Mouse (Mus musculus) kidney, adult 10 weeks (tissue): ENCODE measurements around the gene Rinl. TPM values are rescaled to one million over a fixed set of nuclear protein-coding genes. Genes with fewer than 3 reads are reported as not detected.

ENCODE experiments used
- polyA plus RNA-seq: library from polyadenylated mRNA; stranded (reverse); fragments of 350-450 nt; fragmentation: Illumina TruSeq; extraction: RNeasy Lipid Tissue Mini Kit (QIAGEN cat#74804); gene quantifications from one replicate; pipeline ENCODE4 v1.2.3, GENCODE M21; 2014; ENCODE audit warnings: low read depth, low replicate concordance

The Rinl gene
- polyA plus RNA-seq, result 3.4 TPM

GRCm38 (mm10) chr7:28788307-28789195, at the start of gene Rinl:
Gene Rinl (plus strand): TSS chr7:28788969.

DNA sequence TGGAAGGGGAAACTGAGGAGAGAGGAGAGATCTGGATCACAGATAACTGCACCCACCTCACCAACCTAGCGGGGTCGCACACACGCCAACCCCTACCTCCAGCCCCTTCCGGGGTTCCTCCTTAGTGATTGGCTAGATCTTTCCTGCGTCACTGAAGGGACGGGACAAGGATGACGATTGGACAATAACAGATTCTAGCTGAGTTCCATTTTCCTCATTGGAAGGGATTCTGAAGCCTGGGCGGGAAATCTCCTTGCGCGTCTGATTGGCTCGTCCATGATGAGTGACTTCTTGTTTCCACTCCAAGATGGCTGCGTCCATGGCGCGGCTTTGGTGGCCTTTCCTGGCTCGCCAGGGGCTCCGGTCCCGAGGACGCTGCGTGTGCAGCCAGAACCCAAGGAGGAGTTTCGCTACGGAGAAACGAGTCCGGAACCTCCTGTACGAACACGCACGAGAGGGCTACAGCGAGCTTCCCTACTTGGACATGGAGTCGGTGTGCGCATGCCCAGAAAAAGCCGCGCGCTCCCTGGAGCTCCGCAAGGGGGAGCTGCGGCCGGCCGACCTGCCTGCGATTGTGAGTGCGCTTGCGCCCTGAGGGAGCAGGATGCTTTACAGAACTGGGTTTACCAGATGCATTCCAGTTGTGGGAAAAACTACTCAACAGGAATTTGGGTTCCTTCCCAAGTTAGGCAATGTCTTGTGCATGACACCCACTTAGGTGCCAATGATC, 46.9 kb upstream of the Rinl start, which contains the start of the genes Mrps12 and Sars2:
TSS of gene Mrps12 (minus strand) at position 112 of the 730 bp plus-strand sequence.
TSS of gene Sars2 (plus strand) at position 284 of the 730 bp plus-strand sequence.

DNA sequence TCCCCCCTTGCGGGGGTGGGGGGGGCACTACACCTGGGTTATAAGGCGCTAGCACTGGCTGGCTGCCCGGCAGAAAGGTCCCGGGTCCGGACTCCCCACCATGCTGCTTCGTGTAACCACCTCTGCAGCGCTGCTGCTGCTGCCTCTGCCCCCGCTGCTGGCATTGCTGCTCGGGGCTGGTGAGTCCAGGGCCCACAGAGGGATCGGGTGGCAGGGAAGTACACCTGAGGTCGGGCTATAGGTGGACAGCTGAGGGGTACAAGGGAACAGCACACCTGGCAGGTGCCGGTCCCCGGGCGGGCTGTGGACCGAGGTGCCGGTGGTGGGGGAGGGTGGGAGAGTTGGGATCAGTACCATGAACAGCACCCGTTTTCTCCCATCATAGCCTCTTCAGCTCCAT, 32.7 kb upstream of the Rinl start, which contains the start of gene Ccer2:
TSS of gene Ccer2 (plus strand) at position 96 of the 400 bp plus-strand sequence.

DNA sequence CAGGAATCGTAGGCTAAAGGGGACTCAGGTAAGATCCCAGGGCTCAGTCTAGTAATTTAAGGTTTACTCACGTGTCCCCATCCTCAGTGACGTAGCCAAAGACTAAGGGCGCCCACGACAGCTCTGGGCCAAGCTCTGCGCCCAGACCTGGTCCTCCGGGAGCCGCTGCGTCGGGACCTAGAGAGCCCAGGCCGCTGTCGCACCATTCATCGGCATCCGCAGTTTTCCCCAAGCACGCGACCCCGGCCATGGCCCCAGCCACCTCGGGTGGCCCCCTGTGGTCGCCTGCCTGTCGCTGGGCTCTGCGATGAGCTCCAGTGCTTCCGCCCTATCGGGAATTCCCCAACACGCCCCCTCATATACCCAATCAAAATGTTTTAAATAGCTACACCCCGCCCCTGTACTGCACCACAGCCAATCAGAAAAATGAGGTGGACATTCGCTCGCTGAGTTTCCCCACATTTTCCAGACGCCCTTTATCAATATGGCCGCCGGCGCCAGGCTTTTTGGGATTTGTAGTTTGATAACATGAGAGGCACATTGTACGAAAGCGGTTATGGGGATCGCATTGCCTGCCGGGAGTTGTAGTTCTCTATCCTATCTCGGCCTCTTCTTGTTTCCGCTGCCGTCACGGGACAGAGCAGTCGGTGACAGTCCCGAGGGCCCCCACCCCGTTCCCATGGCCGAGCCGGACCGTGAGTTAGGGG, 22.4 kb upstream of the Rinl start, which contains the start of gene Sirt2:
TSS of gene Sirt2 (plus strand) at position 563 of the 707 bp plus-strand sequence.

GRCm38 (mm10) chr7:28767462-28767965, 21.3 kb upstream of the Rinl start, which contains the start of gene Nfkbib:
Gene Nfkbib (minus strand): TSS chr7:28767512.

DNA sequence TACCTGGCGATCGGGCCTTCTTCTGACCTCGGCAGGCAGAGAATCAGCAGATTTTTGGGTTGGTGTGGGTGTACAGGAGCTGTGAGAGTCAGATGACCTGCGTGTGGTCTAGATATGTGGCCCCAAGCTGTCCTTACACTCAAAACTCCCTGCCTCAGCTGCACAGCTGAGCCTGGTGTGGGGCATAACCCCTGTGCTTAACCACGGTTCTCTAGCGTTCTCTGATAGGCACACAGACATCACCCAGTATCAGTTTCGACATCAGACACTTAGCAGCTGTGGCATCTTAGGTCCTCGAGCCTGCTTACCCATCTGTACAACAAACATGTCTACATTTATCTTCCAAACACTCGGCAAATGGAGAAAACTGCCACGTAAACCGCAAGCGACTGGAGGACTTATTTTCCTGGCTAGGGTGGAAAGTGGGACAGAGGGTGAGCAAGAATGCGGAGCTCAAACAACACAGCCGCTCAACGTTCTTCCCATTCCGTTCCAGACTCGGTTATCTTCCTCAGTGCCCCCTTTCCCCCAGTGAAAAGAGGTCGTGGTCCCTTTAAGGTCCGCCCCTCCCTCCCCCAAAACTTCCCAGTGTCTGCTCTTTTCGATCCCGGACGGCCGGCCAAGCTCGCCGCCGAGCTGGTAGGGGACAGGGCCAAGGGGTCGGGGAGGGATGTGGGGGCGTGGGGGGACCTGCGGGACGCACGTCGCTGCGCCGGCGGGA, 19.6 kb downstream of the Rinl start, which contains the start of gene Hnrnpl:
TSS of gene Hnrnpl (plus strand) at position 321 of the 721 bp plus-strand sequence.

DNA sequence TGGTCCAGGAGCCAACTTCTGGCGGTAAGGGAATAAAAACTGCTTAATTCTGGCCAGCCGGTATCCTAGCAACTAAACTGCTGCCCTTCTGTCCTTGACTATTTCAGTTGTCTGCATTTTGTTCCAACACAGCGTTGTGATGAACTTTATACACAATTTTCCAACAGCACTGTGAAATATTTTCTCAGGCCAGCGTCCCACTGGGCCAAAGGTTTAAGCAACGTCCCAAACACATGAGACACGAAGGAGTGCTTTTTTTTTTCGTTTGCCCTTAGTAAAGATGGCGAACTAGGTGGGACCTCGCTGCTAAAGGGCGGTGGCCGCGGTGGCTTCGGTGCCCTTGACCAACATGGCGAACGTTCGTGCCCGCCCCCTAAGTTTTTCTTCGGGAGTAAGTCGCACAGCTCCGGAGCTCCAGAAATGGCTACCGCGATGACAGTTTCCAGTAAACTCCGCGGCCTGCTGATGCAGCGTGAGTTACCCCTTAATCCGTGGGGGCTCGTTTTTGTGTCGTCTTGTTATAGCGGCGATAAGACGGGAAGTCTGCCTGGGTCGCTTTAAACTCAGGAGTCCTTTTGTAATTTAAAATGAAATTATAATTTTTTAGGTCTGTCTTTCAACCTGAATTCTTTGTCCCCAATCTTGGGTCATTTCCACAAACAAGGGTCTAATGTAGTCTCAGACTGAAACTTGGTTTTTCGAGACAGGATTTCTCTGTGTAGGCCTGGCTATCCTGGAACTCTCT, 36.3 kb downstream of the Rinl start, which contains the start of gene Ech1:
TSS of gene Ech1 (plus strand) at position 277 of the 745 bp plus-strand sequence.

GRCm38 (mm10) chr7:28833723-28834347, 45.1 kb downstream of the Rinl start, which contains the start of gene Lgals4:
Gene Lgals4 (plus strand): TSS chr7:28833854.

Other genes with a start within 250 kb of the Rinl start
- gene Sycn, start 248.1 kb upstream of the Rinl start, polyA plus RNA-seq, result not detected
- gene Nccrp1, start 241.7 kb upstream of the Rinl start, polyA plus RNA-seq, result 0.49 TPM
- 8.9 TPM for gene Samd4b, start 190.8 kb upstream of the Rinl start, polyA plus RNA-seq
- gene Pak4, start 190.8 kb upstream of the Rinl start, polyA plus RNA-seq, result 1.2 TPM
- gene Acp7, start 157.6 kb upstream of the Rinl start, polyA plus RNA-seq, result not detected
- gene Fbxo27, start 96.1 kb upstream of the Rinl start, polyA plus RNA-seq, result not detected
- 0.49 TPM for gene Fbxo17, start 72.2 kb upstream of the Rinl start, polyA plus RNA-seq
- 28.9 TPM for gene Mrps12, start 47.1 kb upstream of the Rinl start, polyA plus RNA-seq
- 0.24 TPM for gene Sars2, start 47.0 kb upstream of the Rinl start, polyA plus RNA-seq
- not detected for gene Ccer2, start 32.8 kb upstream of the Rinl start, polyA plus RNA-seq
- 20.8 TPM for gene Sirt2, start 22.2 kb upstream of the Rinl start, polyA plus RNA-seq
- gene Nfkbib, start 21.5 kb upstream of the Rinl start, polyA plus RNA-seq, result not detected
- gene Hnrnpl, start 19.6 kb downstream of the Rinl start, polyA plus RNA-seq, result 173 TPM
- gene Ech1, start 36.2 kb downstream of the Rinl start, polyA plus RNA-seq, result 25.7 TPM
- gene Lgals4, start 44.9 kb downstream of the Rinl start, polyA plus RNA-seq, result 2.0 TPM
- not detected for gene Lgals7, start 74.9 kb downstream of the Rinl start, polyA plus RNA-seq
- gene Capn12, start 92.5 kb downstream of the Rinl start, polyA plus RNA-seq, result not detected
- 31.0 TPM for gene Actn4, start 173.4 kb downstream of the Rinl start, polyA plus RNA-seq
- gene Eif3k, start 192.9 kb downstream of the Rinl start, polyA plus RNA-seq, result 3.8 TPM
- gene Map4k1, start 193.1 kb downstream of the Rinl start, polyA plus RNA-seq, result not detected